ENCODE assay signal across 23 mouse cellular contexts in the genomic region with DNA sequence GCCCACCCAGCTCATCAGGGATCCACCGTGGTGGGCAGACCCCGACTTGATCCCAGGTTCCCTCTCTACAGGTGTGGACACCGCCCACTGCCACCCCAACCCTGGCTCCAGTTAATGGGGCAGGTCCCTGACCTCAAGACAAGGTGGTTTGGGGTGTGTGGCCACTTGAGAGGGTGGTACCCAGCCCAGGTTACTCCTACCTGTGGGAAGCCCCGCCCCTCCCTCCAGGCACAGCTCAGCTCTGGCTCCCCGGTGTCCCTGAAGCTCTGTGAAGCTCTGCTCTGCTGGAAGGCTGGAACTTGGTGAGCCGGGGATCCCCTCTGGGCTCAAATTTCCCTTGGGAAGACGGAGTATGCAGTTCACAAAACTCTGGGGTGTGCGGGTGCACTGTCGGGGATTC. TPM values are rescaled to one million over a fixed set of nuclear protein-coding genes. Genes with fewer than 3 reads are reported as not detected.
DNase-seq lines count a peak whose midpoint lies in the region; ATAC-seq and TF ChIP-seq lines count a peak whose summit lies in the region.
"Had no signal": no experiment of that assay in that cellular context is flagged by ENCODE, and none has a peak within 500 bp of the region (broad histone marks: within the 10 kb centered on the region; RNA-seq: fewer than 3 reads in every experiment).

TSS of gene Tmprss9 (plus strand) at position 268 of the 400 bp plus-strand sequence.

- no peak for TF ChIP-seq EP300 in lung, postnatal 0 days (IDR thresholded peaks at IDR 0.05)

- H3K4me2 ChIP-seq in kidney, embryonic 15.5 days = no peak within 1 kb of the TSS
- H3K4me2 ChIP-seq in lung, postnatal 0 days (replicated peaks; ENCODE audit: low read depth, low read length) = no peak within 1 kb of the TSS
- H3K4me2 ChIP-seq: heart, embryonic 12.5 days; midbrain, embryonic 13.5 days; neural tube, embryonic 13.5 days had no signal

- no peak within 1 kb of the TSS for H3K9ac ChIP-seq in kidney, embryonic 15.5 days
- H3K9ac ChIP-seq in lung, postnatal 0 days (replicated peaks; ENCODE audit: low read depth) = no peak within 1 kb of the TSS
- H3K9ac ChIP-seq: heart, embryonic 12.5 days; midbrain, embryonic 13.5 days; neural tube, embryonic 13.5 days had no signal

- H3K27me3 ChIP-seq in kidney, embryonic 15.5 days = no peaks in the 10 kb centered on the region; the same call in none of the 2 replicates
- H3K27me3 ChIP-seq in lung, postnatal 0 days (replicated peaks; ENCODE audit: insufficient read depth, low read length) = no peaks in the 10 kb centered on the region
- H3K27me3 ChIP-seq: midbrain, embryonic 13.5 days had no signal

- peak; percentile 8 for DNase-seq in kidney, adult 18-20 months
- peak; percentile 45 to 63 for DNase-seq in kidney, postnatal 25 days
- no peak for DNase-seq in lung, postnatal 0 days (ENCODE audit: low spot score)
- no peak for DNase-seq in lung, postnatal 10 days
- DNase-seq in heart, adult 18-20 months = no peak
- DNase-seq: adrenal gland, adult 8-10 months; cerebellum, adult 9-10 months; layer of hippocampus, postnatal 36 days; lung, adult 2 months; lung, postnatal 4 days; thymus, adult 18-20 months; thymus, postnatal 4 days had no signal

- no peaks in the 10 kb centered on the region for H3K9me3 ChIP-seq in kidney, embryonic 15.5 days (replicated peaks)
- H3K9me3 ChIP-seq in lung, postnatal 0 days (ENCODE audit: low read length) = no peaks in the 10 kb centered on the region
- H3K9me3 ChIP-seq: heart, embryonic 12.5 days; midbrain, embryonic 13.5 days; neural tube, embryonic 13.5 days had no signal

- 22% methylated on average over 9 of the region's 9 CpGs for WGBS in kidney, embryonic 15.5 days
- 18% methylated on average over 9 of the region's 9 CpGs for WGBS in lung, postnatal 0 days

- no peak within 1 kb of the TSS for H3K27ac ChIP-seq in kidney, embryonic 15.5 days
- H3K27ac ChIP-seq in lung, postnatal 0 days (ENCODE audit: low read length) = no peak within 1 kb of the TSS
- H3K27ac ChIP-seq: hindbrain, postnatal 0 days; midbrain, embryonic 13.5 days; neural tube, embryonic 13.5 days had no signal

- no peak within 1 kb of the TSS for H3K4me3 ChIP-seq in kidney, embryonic 15.5 days (replicated peaks)
- no peak within 1 kb of the TSS for H3K4me3 ChIP-seq in lung, postnatal 0 days (ENCODE audit: low read depth, low read length)
- H3K4me3 ChIP-seq: erythroblast, embryonic 14.5 days; heart, embryonic 12.5 days; midbrain, embryonic 13.5 days; neural tube, embryonic 13.5 days had no signal

- H3K4me1 ChIP-seq in kidney, embryonic 15.5 days = peaks cover 8% of the 10 kb centered on the region; the same call in 1 of the 2 replicates
- no peaks in the 10 kb centered on the region for H3K4me1 ChIP-seq in lung, postnatal 0 days (ENCODE audit: insufficient read depth, low read depth, low read length)
- H3K4me1 ChIP-seq: neural tube, embryonic 13.5 days had no signal

- peaks cover 20% of the 10 kb centered on the region for H3K36me3 ChIP-seq in kidney, embryonic 15.5 days
- no peaks in the 10 kb centered on the region for H3K36me3 ChIP-seq in lung, postnatal 0 days (ENCODE audit: insufficient read depth, low read length)

- no peak for TF ChIP-seq CTCF in lung, postnatal 0 days (IDR thresholded peaks at IDR 0.05)

- ATAC-seq in kidney, embryonic 15.5 days (replicated peaks; ENCODE audit: low FRiP score) = no peak; the same call in 1 of the 2 replicates
- peak; percentile 9; the same call in 1 of the 2 replicates for ATAC-seq in erythroid progenitor cell, adult 5-6 weeks (replicated peaks; ENCODE audit: low FRiP score, poor library complexity, severe bottlenecking)
- ATAC-seq in megakaryocyte-erythroid progenitor cell, adult 5-6 weeks (replicated peaks; ENCODE audit: low FRiP score, low TSS enrichment, poor library complexity, severe bottlenecking) = 0 out of 2 replicates have a peak, but pooled peaks have one; percentile 19
- no peak; the same call in 1 of the 2 replicates for ATAC-seq in lung, postnatal 0 days
- ATAC-seq: forebrain, embryonic 16.5 days; hindbrain, postnatal 0 days; midbrain, embryonic 13.5 days had no signal

RNA-seq across cellular contexts. Expression of gene Tmprss9, which starts in this region (rescaled TPM):
- 0.04 TPM in 1 of 2 replicates, not detected in the other for polyA plus RNA-seq in kidney, embryonic 15.5 days (2015; fragmentation: Nextera tagmentation; extraction: Ambion mirVana)
- total RNA-seq in erythroid progenitor cell, adult 5-6 weeks (2015; ENCODE audit: low replicate concordance) = 0.72 TPM in 1 of 2 replicates, not detected in the other
- 0.30 TPM in 1 of 2 replicates, not detected in the other for total RNA-seq in erythroid progenitor cell, adult 5-6 weeks (2017; ENCODE audit: low replicate concordance)
- 0.22 TPM in 1 of 2 replicates, not detected in the other for total RNA-seq in megakaryocyte-erythroid progenitor cell, adult 5-6 weeks (2014; fragmentation: Nextera tagmentation)
- total RNA-seq in megakaryocyte-erythroid progenitor cell, adult 5-6 weeks (2017) = not detected in 2 replicates
- 0.04 TPM in 1 of 2 replicates, not detected in the other for polyA plus RNA-seq in lung, postnatal 0 days (2015; fragmentation: Nextera tagmentation; extraction: Ambion mirVana)
- total RNA-seq in heart, adult 18-20 months (2021) = not detected
- total RNA-seq: common myeloid progenitor, adult 5-6 weeks; heart, postnatal 25 days had no signal
- polyA plus RNA-seq: heart, embryonic 12.5 days had no signal

Comparison
In these comparisons a context has a peak if more than half of its experiments do, and no peak if none do; other contexts are left out.
1. Peak in ATAC-seq in erythroid progenitor cell, adult 5-6 weeks; RNA of the gene not detected or under 1 TPM.
2. Peak in ATAC-seq in megakaryocyte-erythroid progenitor cell, adult 5-6 weeks; RNA of the gene not detected or under 1 TPM.
3. DNase-seq: peak in kidney, adult 18-20 months (single experiment) and kidney, postnatal 25 days (2 of 2); none in lung, postnatal 0 days (single experiment), lung, postnatal 10 days (single experiment) and heart, adult 18-20 months (0 of 2).